Mouse (Mus musculus): ENCODE measurements around the gene Krtap19-1. TPM values are rescaled to one million over a fixed set of nuclear protein-coding genes. Genes with fewer than 3 reads are reported as not detected.

Krtap19-1 gene
- polyA plus RNA-seq (2016; fragmentation: Nextera tagmentation; extraction: Ambion mirVana), result not detected in 2 replicates

- WGBS, result 94% methylated on average over 6 of the region's 6 CpGs
Observed at GRCm38 (mm10) chr16:88869311-88869710, at the start of gene Krtap19-1. TSS of gene Krtap19-1 (minus strand) at chr16:88869411.

GRCm38 (mm10) chr16:88896357-88896756 lies 27.1 kb upstream of the Krtap19-1 start, which contains the start of gene Krtap19-5:
TSS of gene Krtap19-5 (minus strand) at chr16:88896457.
- Histone ChIP-seq H3K4me3 (no peak within 1 kb of the TSS), H3K4me1 (no peaks in the 10 kb centered on the region), H3K36me3 (no peaks in the 10 kb centered on the region), H3K27ac (replicated peaks) (no peak within 1 kb of the TSS), H3K9me3 (replicated peaks) (no peaks in the 10 kb centered on the region), H3K27me3 (ENCODE audit: low read depth, poor library complexity, severe bottlenecking) (no peaks in the 10 kb centered on the region)
- DNase-seq (ENCODE audit: low spot score), result no peak
- 96% methylated on average over 6 of the region's 6 CpGs for whole genome bisulfite sequencing

More at GRCm38 (mm10) chr16:88869311-88869710, at the start of gene Krtap19-1:
- no peak within 1 kb of the TSS for H3K27ac ChIP-seq (replicated peaks)
- H3K36me3 ChIP-seq, result no peaks in the 10 kb centered on the region
- no peaks in the 10 kb centered on the region for H3K27me3 ChIP-seq (ENCODE audit: low read depth, poor library complexity, severe bottlenecking)
- no peaks in the 10 kb centered on the region for H3K4me1 ChIP-seq
- no peaks in the 10 kb centered on the region for H3K9me3 ChIP-seq (replicated peaks)
- no peak for DNase-seq (ENCODE audit: low spot score)
- H3K4me3 ChIP-seq, result no peak within 1 kb of the TSS

- H3K4me1 ChIP-seq, result no peaks in the 10 kb centered on the region
- no peaks in the 10 kb centered on the region for H3K27me3 ChIP-seq (ENCODE audit: low read depth, poor library complexity, severe bottlenecking)
- WGBS, result 93% methylated on average over 6 of the region's 6 CpGs
- no peaks in the 10 kb centered on the region for H3K36me3 ChIP-seq
- no peak overlapping the region for H3K4me3 ChIP-seq
- H3K27ac ChIP-seq (replicated peaks), result no peak overlapping the region
- DNase-seq (ENCODE audit: low spot score), result no peak
- H3K9me3 ChIP-seq (replicated peaks), result no peaks in the 10 kb centered on the region
Observed at GRCm38 (mm10) chr16:88886870-88887269, 17.7 kb upstream of the Krtap19-1 start.

- WGBS, result 93% methylated on average over 5 of the region's 5 CpGs
- Histone ChIP-seq H3K27me3 (ENCODE audit: low read depth, poor library complexity, severe bottlenecking) (no peaks in the 10 kb centered on the region), H3K4me3 (no peak within 1 kb of the TSS), H3K36me3 (no peaks in the 10 kb centered on the region), H3K27ac (replicated peaks) (no peak within 1 kb of the TSS), H3K9me3 (replicated peaks) (no peaks in the 10 kb centered on the region), H3K4me1 (no peaks in the 10 kb centered on the region)
- DNase-seq (ENCODE audit: low spot score), result no peak
Observed at GRCm38 (mm10) chr16:88884989-88885388, 15.8 kb upstream of the Krtap19-1 start, which contains the start of gene Krtap19-4. TSS of gene Krtap19-4 (minus strand) at chr16:88885089.

GRCm38 (mm10) chr16:88877938-88878337 lies 8.7 kb upstream of the Krtap19-1 start, which contains the start of gene Krtap19-3:
TSS of gene Krtap19-3 (minus strand) at chr16:88878038.
- Histone ChIP-seq H3K9me3 (replicated peaks) (no peaks in the 10 kb centered on the region), H3K27ac (replicated peaks) (no peak within 1 kb of the TSS), H3K36me3 (no peaks in the 10 kb centered on the region), H3K4me1 (no peaks in the 10 kb centered on the region), H3K4me3 (no peak within 1 kb of the TSS), H3K27me3 (ENCODE audit: low read depth, poor library complexity, severe bottlenecking) (no peaks in the 10 kb centered on the region)
- WGBS, result 89% methylated on average over 2 of the region's 2 CpGs
- DNase-seq (ENCODE audit: low spot score), result no peak

- no peaks in the 10 kb centered on the region for H3K36me3 ChIP-seq
- no peaks in the 10 kb centered on the region for H3K4me1 ChIP-seq
- WGBS, result 94% methylated on average over 3 of the region's 3 CpGs
- DNase-seq (ENCODE audit: low spot score), result no peak
- no peaks in the 10 kb centered on the region for H3K27me3 ChIP-seq (ENCODE audit: low read depth, poor library complexity, severe bottlenecking)
- H3K9me3 ChIP-seq (replicated peaks), result no peaks in the 10 kb centered on the region
- no peak within 1 kb of the TSS for H3K27ac ChIP-seq (replicated peaks)
- H3K4me3 ChIP-seq, result no peak within 1 kb of the TSS
Observed at GRCm38 (mm10) chr16:88874169-88874568, 5.0 kb upstream of the Krtap19-1 start, which contains the start of gene Krtap19-2. TSS of gene Krtap19-2 (minus strand) at chr16:88874269.

- H3K36me3 ChIP-seq, result no peaks in the 10 kb centered on the region
Observed at GRCm38 (mm10) chr16:88864887-88865407, 4.3 kb downstream of the Krtap19-1 start.

GRCm38 (mm10) chr16:88851450-88851849 lies 17.8 kb downstream of the Krtap19-1 start:
- no peak for DNase-seq (ENCODE audit: low spot score)
- Histone ChIP-seq H3K27me3 (ENCODE audit: low read depth, poor library complexity, severe bottlenecking) (no peaks in the 10 kb centered on the region), H3K36me3 (no peaks in the 10 kb centered on the region), H3K27ac (replicated peaks) (no peak overlapping the region), H3K9me3 (replicated peaks) (no peaks in the 10 kb centered on the region), H3K4me1 (no peaks in the 10 kb centered on the region), H3K4me3 (no peak overlapping the region)
- WGBS, result 11% methylated on average over 5 of the region's 5 CpGs

More at GRCm38 (mm10) chr16:88864887-88865407, 4.3 kb downstream of the Krtap19-1 start:
- Histone ChIP-seq H3K27ac (replicated peaks) (no peak overlapping the region), H3K9me3 (replicated peaks) (no peaks in the 10 kb centered on the region), H3K4me3 (no peak overlapping the region), H3K27me3 (ENCODE audit: low read depth, poor library complexity, severe bottlenecking) (no peaks in the 10 kb centered on the region), H3K4me1 (no peaks in the 10 kb centered on the region)
- 91% methylated on average over 4 of the region's 4 CpGs for WGBS
- DNase-seq (ENCODE audit: low spot score), result no peak

GRCm38 (mm10) chr16:88848558-88848957 lies 20.7 kb downstream of the Krtap19-1 start:
- no peaks in the 10 kb centered on the region for H3K36me3 ChIP-seq
- H3K9me3 ChIP-seq (replicated peaks), result no peaks in the 10 kb centered on the region
- no peak for DNase-seq (ENCODE audit: low spot score)
- no peaks in the 10 kb centered on the region for H3K27me3 ChIP-seq (ENCODE audit: low read depth, poor library complexity, severe bottlenecking)
- H3K4me3 ChIP-seq, result no peak overlapping the region
- no peak overlapping the region for H3K27ac ChIP-seq (replicated peaks)
- WGBS, result 89% methylated on average over 4 of the region's 4 CpGs
- H3K4me1 ChIP-seq, result no peaks in the 10 kb centered on the region

- no peaks in the 10 kb centered on the region for H3K36me3 ChIP-seq
- 95% methylated on average over 1 of the region's 1 CpGs for WGBS
- no peak for DNase-seq (ENCODE audit: low spot score)
- H3K4me1 ChIP-seq, result no peaks in the 10 kb centered on the region
- no peaks in the 10 kb centered on the region for H3K9me3 ChIP-seq (replicated peaks)
- H3K4me3 ChIP-seq, result no peak overlapping the region
- no peaks in the 10 kb centered on the region for H3K27me3 ChIP-seq (ENCODE audit: low read depth, poor library complexity, severe bottlenecking)
- H3K27ac ChIP-seq (replicated peaks), result no peak overlapping the region
Observed at GRCm38 (mm10) chr16:88847363-88847762, 21.8 kb downstream of the Krtap19-1 start.

GRCm38 (mm10) chr16:88826978-88827377 lies 42.2 kb downstream of the Krtap19-1 start:
- no peaks in the 10 kb centered on the region for H3K27me3 ChIP-seq (ENCODE audit: low read depth, poor library complexity, severe bottlenecking)
- H3K9me3 ChIP-seq (replicated peaks), result no peaks in the 10 kb centered on the region
- no peak overlapping the region for H3K27ac ChIP-seq (replicated peaks)
- WGBS, result 81% methylated on average over 3 of the region's 3 CpGs
- no peak for DNase-seq (ENCODE audit: low spot score)
- H3K4me1 ChIP-seq, result no peaks in the 10 kb centered on the region
- H3K4me3 ChIP-seq, result no peak overlapping the region
- no peaks in the 10 kb centered on the region for H3K36me3 ChIP-seq

GRCm38 (mm10) chr16:88826095-88826652 lies 43.0 kb downstream of the Krtap19-1 start, which contains the start of gene Krtap14:
TSS of gene Krtap14 (minus strand) at chr16:88826145.
- Histone ChIP-seq H3K4me1 (no peaks in the 10 kb centered on the region), H3K27me3 (ENCODE audit: low read depth, poor library complexity, severe bottlenecking) (no peaks in the 10 kb centered on the region), H3K27ac (replicated peaks) (no peak within 1 kb of the TSS), H3K4me3 (no peak within 1 kb of the TSS), H3K9me3 (replicated peaks) (no peaks in the 10 kb centered on the region), H3K36me3 (no peaks in the 10 kb centered on the region)
- no peak for DNase-seq (ENCODE audit: low spot score)
- WGBS, result 91% methylated on average over 9 of the region's 9 CpGs

- no peak for DNase-seq (ENCODE audit: low spot score)
- H3K27me3 ChIP-seq (ENCODE audit: low read depth, poor library complexity, severe bottlenecking), result no peaks in the 10 kb centered on the region
- no peak overlapping the region for H3K27ac ChIP-seq (replicated peaks)
- H3K36me3 ChIP-seq, result no peaks in the 10 kb centered on the region
- no peaks in the 10 kb centered on the region for H3K4me1 ChIP-seq
- WGBS, result 80% methylated on average over 3 of the region's 3 CpGs
- H3K4me3 ChIP-seq, result no peak overlapping the region
- H3K9me3 ChIP-seq (replicated peaks), result no peaks in the 10 kb centered on the region
Observed at GRCm38 (mm10) chr16:88823736-88824135, 45.5 kb downstream of the Krtap19-1 start.
